Mouse (Mus musculus) embryonic facial prominence, embryonic 13.5 days (tissue): ENCODE data around the gene Upk3a. TPM values are rescaled to one million over a fixed set of nuclear protein-coding genes. Genes with fewer than 3 reads are reported as not detected.
A peak's percentile ranks its signal among the peaks of the same experiment; 100 is the strongest.
"Not testable (repeated sequence)": the region's sequence is repeated elsewhere in the genome, so short reads cannot be mapped to it uniquely, and the experiment has no call there.

Experiments used
- ATAC-seq: fragments of 200-750 bp; cut with Nextera tagmentation; 2 replicates; pipeline ENCODE4 v1.8.0; 2017; ENCODE audit warnings: low read depth; ENCODE audit not compliant: insufficient number of reproducible peaks, insufficient read depth, low FRiP score, low TSS enrichment
- H3K27ac ChIP-seq: fragments of 300-500 bp; sonication (generic); 2 replicates; pipeline ENCODE4 v1.5.1; 2015; ENCODE audit warnings: moderate library complexity, mild to moderate bottlenecking, inconsistent platforms
- H3K27me3 ChIP-seq: fragments of 300-500 bp; sonication (generic); 2 replicates; pipeline ENCODE4 v1.6.1; 2015; ENCODE audit warnings: mild to moderate bottlenecking, inconsistent platforms
- H3K36me3 ChIP-seq: fragments of 300-500 bp; sonication (generic); 2 replicates; pipeline ENCODE4 v1.6.1; 2015; ENCODE audit warnings: mild to moderate bottlenecking, inconsistent platforms
- H3K4me1 ChIP-seq: fragments of 300-500 bp; sonication (generic); 2 replicates; pipeline ENCODE4 v1.6.1; 2015; ENCODE audit warnings: inconsistent platforms
- H3K4me2 ChIP-seq: fragments of 300-500 bp; sonication (generic); 2 replicates; pipeline ENCODE4 v1.6.1; 2015; ENCODE audit warnings: moderate library complexity, mild to moderate bottlenecking, inconsistent platforms
- H3K4me3 ChIP-seq: fragments of 300-500 bp; sonication (generic); 2 replicates; pipeline ENCODE4 v1.5.1; 2015; ENCODE audit warnings: mild to moderate bottlenecking, inconsistent platforms
- H3K9ac ChIP-seq: fragments of 300-500 bp; sonication (generic); 2 replicates; pipeline ENCODE4 v1.6.1; 2015; ENCODE audit warnings: mild to moderate bottlenecking, inconsistent platforms
- H3K9me3 ChIP-seq: fragments of 300-500 bp; sonication (generic); 2 replicates; pipeline ENCODE4 v1.6.1; 2016; ENCODE audit warnings: inconsistent platforms
- WGBS: fragments of 180-500 bp; shearing (Covaris S2); methylation state at CpG from one replicate; pipeline ENCODE4 v1.1.7; 2015; ENCODE audit warnings: mixed read lengths; 5-methylcytosine and 5-hydroxymethylcytosine counted together
- polyA plus RNA-seq: library from polyadenylated mRNA; unstranded; fragments of >200 nt; fragmentation: Nextera tagmentation; extraction: Ambion mirVana; gene quantifications from 2 replicates; pipeline ENCODE4 v1.2.1, GENCODE M21; 2015

The Upk3a gene
- polyA plus RNA-seq, 1 experiment from 2014 or later: 1.2 TPM

GRCm38 (mm10) chr15:85009666-85010065 is 7.3 kb upstream of the Upk3a start:
- Histone ChIP-seq H3K4me3 (no peak overlapping the region), H3K27ac (no peak overlapping the region), H3K36me3 (no peaks in the 10 kb centered on the region), H3K4me1 (peaks cover 13% of the 10 kb centered on the region), H3K9me3 (no peaks in the 10 kb centered on the region), H3K27me3 (no peaks in the 10 kb centered on the region), H3K9ac (no peak overlapping the region), H3K4me2 (no peak overlapping the region)
- no peak for ATAC-seq
- WGBS: 69% methylated on average over 8 of the region's 8 CpGs

GRCm38 (mm10) chr15:85011895-85012661 is 4.9 kb upstream of the Upk3a start:
- WGBS: 27% methylated on average over 19 of the region's 19 CpGs
- H3K36me3 ChIP-seq: no peaks in the 10 kb centered on the region
- peaks cover 15% of the 10 kb centered on the region for H3K27me3 ChIP-seq
- 0 out of 2 replicates have a peak, but pooled peaks have one; percentile 15 for ATAC-seq
- peaks cover 15% of the 10 kb centered on the region for H3K4me1 ChIP-seq
- peak overlapping the region; percentile 30 for H3K4me2 ChIP-seq
- H3K9me3 ChIP-seq: no peaks in the 10 kb centered on the region
- H3K27ac ChIP-seq: peak overlapping the region; percentile 81
- H3K9ac ChIP-seq: no peak overlapping the region
- no peak overlapping the region for H3K4me3 ChIP-seq

GRCm38 (mm10) chr15:85012662-85013054 is 4.3 kb upstream of the Upk3a start:
- WGBS: 37% methylated on average over 2 of the region's 2 CpGs
- H3K9ac ChIP-seq: no peak overlapping the region
- peaks cover 21% of the 10 kb centered on the region for H3K27me3 ChIP-seq
- H3K36me3 ChIP-seq: no peaks in the 10 kb centered on the region
- peak overlapping the region; percentile 81 for H3K27ac ChIP-seq
- no peak for ATAC-seq
- no peaks in the 10 kb centered on the region for H3K9me3 ChIP-seq
- peaks cover 19% of the 10 kb centered on the region for H3K4me1 ChIP-seq
- H3K4me2 ChIP-seq: 0 out of 2 replicates have a peak overlapping the region, but pooled peaks have one; percentile 30
- H3K4me3 ChIP-seq: no peak overlapping the region

- WGBS: 82% methylated on average over 11 of the region's 11 CpGs
- Histone ChIP-seq H3K4me3 (no peak overlapping the region), H3K27me3 (peaks cover 41% of the 10 kb centered on the region), H3K27ac (no peak overlapping the region), H3K9ac (no peak overlapping the region), H3K36me3 (no peaks in the 10 kb centered on the region), H3K4me1 (peaks cover 19% of the 10 kb centered on the region), H3K4me2 (no peak overlapping the region), H3K9me3 (no peaks in the 10 kb centered on the region)
- ATAC-seq: no peak
Observed at GRCm38 (mm10) chr15:85015771-85016170, 1.2 kb upstream of the Upk3a start.

GRCm38 (mm10) chr15:85022211-85022610 is 5.3 kb downstream of the Upk3a start:
- no peak for ATAC-seq
- WGBS: 73% methylated on average over 4 of the region's 4 CpGs

GRCm38 (mm10) chr15:85026197-85026596 is 9.3 kb downstream of the Upk3a start:
- Histone ChIP-seq H3K36me3 (no peaks in the 10 kb centered on the region), H3K4me3 (no peak overlapping the region), H3K27ac (no peak overlapping the region), H3K4me2 (no peak overlapping the region), H3K27me3 (0 out of 2 replicates have a peak, but pooled peaks cover 3% of the 10 kb centered on the region), H3K9me3 (no peaks in the 10 kb centered on the region), H3K4me1 (no peaks in the 10 kb centered on the region), H3K9ac (no peak overlapping the region)
- ATAC-seq: no peak
- WGBS: 76% methylated on average over 4 of the region's 4 CpGs

More at GRCm38 (mm10) chr15:85022211-85022610, 5.3 kb downstream of the Upk3a start:
- Histone ChIP-seq H3K4me3 (no peak overlapping the region), H3K4me1 (peaks cover 2% of the 10 kb centered on the region; the same call in 1 of the 2 replicates), H3K27ac (no peak overlapping the region), H3K36me3 (no peaks in the 10 kb centered on the region), H3K27me3 (peaks cover 25% of the 10 kb centered on the region), H3K9ac (no peak overlapping the region), H3K4me2 (no peak overlapping the region), H3K9me3 (no peaks in the 10 kb centered on the region)

- ATAC-seq: no peak
- WGBS: 48% methylated on average over 4 of the region's 4 CpGs
- Histone ChIP-seq H3K9ac (no peak overlapping the region), H3K4me1 (no peaks in the 10 kb centered on the region), H3K9me3 (no peaks in the 10 kb centered on the region), H3K27ac (no peak overlapping the region), H3K4me2 (no peak overlapping the region), H3K4me3 (no peak overlapping the region), H3K36me3 (no peaks in the 10 kb centered on the region), H3K27me3 (0 out of 2 replicates have a peak, but pooled peaks cover 3% of the 10 kb centered on the region)
Observed at GRCm38 (mm10) chr15:85027740-85028139, 10.8 kb downstream of the Upk3a start.

- not testable (repeated sequence) for H3K27ac ChIP-seq, H3K4me1 ChIP-seq, H3K9ac ChIP-seq, H3K9me3 ChIP-seq, H3K27me3 ChIP-seq, H3K36me3 ChIP-seq, H3K4me2 ChIP-seq, H3K4me3 ChIP-seq, ATAC-seq
- WGBS: 45% methylated on average over 1 of the region's 1 CpGs
Observed at GRCm38 (mm10) chr15:85028648-85029047, 11.7 kb downstream of the Upk3a start, which contains the start of gene Fam118a. TSS of gene Fam118a (plus strand) at chr15:85028948.

GRCm38 (mm10) chr15:85030643-85031042 is 13.7 kb downstream of the Upk3a start:
- not testable (repeated sequence) for H3K27me3 ChIP-seq, H3K9me3 ChIP-seq, H3K4me1 ChIP-seq, H3K27ac ChIP-seq, ATAC-seq, H3K9ac ChIP-seq, H3K36me3 ChIP-seq, H3K4me3 ChIP-seq, H3K4me2 ChIP-seq
- WGBS: 79% methylated on average over 1 of the region's 1 CpGs

GRCm38 (mm10) chr15:85031866-85032265 is 14.9 kb downstream of the Upk3a start:
- 77% methylated on average over 3 of the region's 3 CpGs for WGBS
- H3K27ac ChIP-seq: no peak overlapping the region

GRCm38 (mm10) chr15:85033916-85034315 is 17.0 kb downstream of the Upk3a start:
- H3K27ac ChIP-seq, H3K4me2 ChIP-seq, H3K9ac ChIP-seq, H3K36me3 ChIP-seq, ATAC-seq, H3K27me3 ChIP-seq, H3K9me3 ChIP-seq, H3K4me3 ChIP-seq: not testable (repeated sequence)
- WGBS: 24% methylated on average over 7 of the region's 7 CpGs
- peaks cover 15% of the 10 kb centered on the region for H3K4me1 ChIP-seq

More at GRCm38 (mm10) chr15:85031866-85032265, 14.9 kb downstream of the Upk3a start:
- peaks cover 3% of the 10 kb centered on the region; the same call in 1 of the 2 replicates for H3K4me1 ChIP-seq
- ATAC-seq: no peak
- H3K36me3 ChIP-seq: no peaks in the 10 kb centered on the region
- no peak overlapping the region for H3K4me2 ChIP-seq
- peaks cover 9% of the 10 kb centered on the region; the same call in 1 of the 2 replicates for H3K27me3 ChIP-seq
- H3K9ac ChIP-seq: no peak overlapping the region
- H3K4me3 ChIP-seq: no peak overlapping the region
- no peaks in the 10 kb centered on the region for H3K9me3 ChIP-seq
